Mouse (Mus musculus) gastrocnemius, postnatal 25 days (tissue): ENCODE measurements around the gene Gdf10. TPM values are rescaled to one million over a fixed set of nuclear protein-coding genes. Genes with fewer than 3 reads are reported as not detected.

Experiments
- DNase-seq: peaks from one replicate; pipeline ENCODE4 v3.0.0; 2022
- long read RNA-seq, 2 experiments: library from polyadenylated mRNA; stranded (forward); transcript quantifications; one replicate each; pipeline ENCODE4 v2.0.0; 2021
- total RNA-seq, 2 experiments: library from RNA; stranded (reverse); gene quantifications; 1 replicate in 1 of 2; 2 replicates in 1 of 2; pipeline ENCODE4 v1.2.3; 2021

Gene Gdf10
- 1 to 10 TPM; 2.0 to 3.9 TPM for total RNA-seq
- long read RNA-seq, experiment 1, full-length matches to known transcripts: 2 of 4 reads
- long read RNA-seq, experiment 1, partial matches to known transcripts: 2 of 4 reads
- long read RNA-seq, experiment 1, other reads (novel, unspliced or antisense): 0 of 4 reads
- long read RNA-seq, experiment 2, full-length matches to known transcripts: 3 of 6 reads
- long read RNA-seq, experiment 2, partial matches to known transcripts: 3 of 6 reads
- long read RNA-seq, experiment 2, other reads (novel, unspliced or antisense): 0 of 6 reads

- DNase-seq: peak; percentile 40
Observed at GRCm38 (mm10) chr14:33923168-33924070, at the start of gene Gdf10. Gene Gdf10, plus strand, starts transcription at chr14:33923587.

- DNase-seq: no peak
Observed at GRCm38 (mm10) chr14:33878826-33879225, 44.6 kb upstream of the Gdf10 start.

GRCm38 (mm10) chr14:33880236-33880635 lies 43.2 kb upstream of the Gdf10 start:
- DNase-seq: no peak

- no peak for DNase-seq
Observed at GRCm38 (mm10) chr14:33881471-33881870, 41.9 kb upstream of the Gdf10 start.

DNA sequence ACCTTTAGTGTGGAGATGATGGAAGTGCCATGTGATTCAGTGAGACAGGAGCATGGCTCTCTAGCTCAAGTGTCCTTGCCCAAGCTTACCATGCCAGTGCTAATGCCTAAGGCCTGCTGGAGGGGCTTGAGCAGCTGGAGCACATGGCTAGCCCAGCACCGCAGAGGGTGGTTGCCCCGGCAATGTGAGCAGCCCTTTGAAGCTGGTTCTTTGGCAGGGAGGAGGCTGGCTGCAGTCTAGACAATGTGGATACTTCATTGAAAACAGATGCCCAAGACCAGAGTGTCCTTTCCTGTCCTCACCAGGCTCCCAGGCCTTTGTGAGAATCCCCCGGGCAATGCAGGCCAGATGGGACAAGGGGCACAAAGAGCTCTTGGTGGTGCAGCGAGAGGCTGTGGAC lies 40.3 kb upstream of the Gdf10 start:
- DNase-seq: no peak

- no peak for DNase-seq
Observed at GRCm38 (mm10) chr14:33885466-33885865, 37.9 kb upstream of the Gdf10 start.

DNA sequence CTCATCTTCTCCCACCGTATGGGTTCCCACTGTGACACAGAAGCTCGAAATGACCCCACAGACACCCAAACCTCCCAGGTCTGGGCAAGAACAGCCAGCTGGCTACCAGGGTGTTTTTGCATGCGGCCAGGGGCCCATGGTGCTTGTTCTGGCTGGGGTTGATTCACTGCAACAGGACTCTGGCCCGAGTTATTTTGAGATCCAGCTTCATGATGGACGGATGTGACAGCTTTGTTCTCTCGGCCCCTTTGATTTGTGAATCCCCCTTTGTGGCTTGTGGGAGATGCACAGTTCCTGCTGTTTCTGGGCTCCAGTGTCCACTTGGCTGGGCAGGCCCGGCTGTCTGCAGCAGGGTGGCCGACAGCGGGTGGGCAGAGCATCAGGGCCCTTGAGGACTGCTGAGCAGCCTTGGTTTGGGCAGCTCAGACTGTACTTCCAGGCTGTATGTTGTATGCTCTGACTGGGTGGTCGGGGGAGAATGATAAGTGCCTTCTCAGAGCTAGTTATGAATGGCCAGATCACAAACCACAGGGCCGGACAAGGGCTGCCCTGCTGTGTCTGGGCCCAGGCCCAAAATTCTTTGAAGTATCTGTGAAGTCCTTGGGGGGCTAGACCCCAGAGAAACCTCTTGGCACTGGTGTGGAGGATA lies 34.9 kb upstream of the Gdf10 start:
- no peak for DNase-seq

GRCm38 (mm10) chr14:33889971-33890370 lies 33.4 kb upstream of the Gdf10 start:
- no peak for DNase-seq

DNA sequence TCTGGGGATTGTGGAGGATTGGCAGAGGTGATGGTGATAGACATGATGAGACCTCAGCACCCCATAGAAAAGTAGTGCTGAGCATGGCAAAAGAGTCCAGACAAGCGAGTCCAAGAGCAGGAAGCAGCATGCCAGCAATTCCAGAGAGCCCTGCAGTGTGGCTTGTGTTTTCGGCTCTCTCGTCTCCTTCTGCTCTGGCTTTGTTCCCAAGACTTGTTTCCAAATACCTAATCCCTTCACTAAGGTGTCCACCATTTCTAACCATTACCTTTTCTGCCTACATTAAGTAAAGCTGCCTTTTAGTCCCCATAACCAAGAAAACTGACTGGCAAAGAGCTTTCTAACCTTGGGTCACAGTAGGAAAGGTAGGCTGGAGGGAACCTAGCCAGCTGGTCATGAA lies 31.9 kb upstream of the Gdf10 start:
- DNase-seq: no peak

- no peak for DNase-seq
Observed at GRCm38 (mm10) chr14:33895777-33896176, 27.6 kb upstream of the Gdf10 start.

GRCm38 (mm10) chr14:33896628-33897300 lies 26.6 kb upstream of the Gdf10 start:
- DNase-seq: peak; percentile 21

DNA sequence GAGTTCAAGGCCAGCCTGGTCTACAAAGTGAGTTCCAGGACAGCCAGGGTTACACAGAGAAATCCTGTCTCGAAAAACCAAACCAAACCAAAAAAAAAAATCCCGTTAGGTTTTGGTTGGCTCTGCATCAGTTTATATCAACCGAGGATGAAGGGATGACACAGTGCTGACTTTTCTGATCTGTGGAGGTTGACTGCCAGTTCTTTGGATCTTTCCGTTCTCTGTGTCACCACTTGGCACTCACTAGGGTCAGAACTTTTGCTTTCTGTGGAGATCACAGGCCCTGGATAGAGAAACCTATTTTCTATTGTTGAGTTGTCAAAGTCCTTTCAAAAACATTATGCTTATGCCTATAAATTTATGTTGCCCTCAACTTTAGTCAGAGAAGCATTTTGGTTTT lies 20.6 kb upstream of the Gdf10 start:
- no peak for DNase-seq

GRCm38 (mm10) chr14:33903199-33903598 lies 20.2 kb upstream of the Gdf10 start:
- peak; percentile 28 for DNase-seq

GRCm38 (mm10) chr14:33904851-33905250 lies 18.5 kb upstream of the Gdf10 start:
- no peak for DNase-seq

DNA sequence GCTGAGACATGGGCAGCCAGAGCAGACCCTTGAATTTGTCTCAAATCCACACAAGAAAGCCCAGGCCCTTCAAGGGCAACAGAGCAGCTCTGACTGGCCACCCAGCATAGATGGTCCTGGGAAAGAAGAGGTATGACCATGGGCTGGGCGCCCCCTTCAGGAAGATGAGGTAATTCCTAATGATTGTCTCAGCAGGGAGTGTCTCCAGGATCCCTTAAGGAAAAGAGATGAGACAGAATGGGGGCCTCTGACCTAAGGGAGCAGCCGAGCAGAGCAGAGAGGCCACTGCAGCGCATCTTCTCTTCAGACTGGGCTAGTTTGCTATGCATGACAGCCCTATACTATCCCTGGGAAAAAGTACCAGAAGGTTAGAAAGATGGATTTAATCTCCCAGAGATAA lies 9.7 kb upstream of the Gdf10 start:
- peak; percentile 42 for DNase-seq

DNA sequence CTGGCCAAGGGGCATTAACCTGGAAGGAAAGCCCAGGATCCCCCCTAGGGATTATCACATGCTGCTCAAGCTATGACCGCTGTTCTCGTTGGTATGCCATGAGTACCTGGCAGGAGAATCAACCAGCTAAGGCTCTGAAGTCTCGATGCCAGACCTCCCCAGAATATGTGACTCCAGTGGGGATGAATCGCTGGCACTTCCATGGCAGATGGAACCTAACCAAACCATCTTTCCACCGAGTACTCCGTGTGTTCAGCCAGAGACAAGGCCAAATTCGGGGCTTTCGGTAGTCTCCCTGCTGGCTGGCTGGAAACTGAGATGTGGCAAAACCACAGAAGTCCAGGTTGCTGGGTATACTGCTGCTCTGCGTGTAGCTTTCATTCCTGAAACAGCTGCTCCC lies 9.2 kb upstream of the Gdf10 start:
- no peak for DNase-seq

DNA sequence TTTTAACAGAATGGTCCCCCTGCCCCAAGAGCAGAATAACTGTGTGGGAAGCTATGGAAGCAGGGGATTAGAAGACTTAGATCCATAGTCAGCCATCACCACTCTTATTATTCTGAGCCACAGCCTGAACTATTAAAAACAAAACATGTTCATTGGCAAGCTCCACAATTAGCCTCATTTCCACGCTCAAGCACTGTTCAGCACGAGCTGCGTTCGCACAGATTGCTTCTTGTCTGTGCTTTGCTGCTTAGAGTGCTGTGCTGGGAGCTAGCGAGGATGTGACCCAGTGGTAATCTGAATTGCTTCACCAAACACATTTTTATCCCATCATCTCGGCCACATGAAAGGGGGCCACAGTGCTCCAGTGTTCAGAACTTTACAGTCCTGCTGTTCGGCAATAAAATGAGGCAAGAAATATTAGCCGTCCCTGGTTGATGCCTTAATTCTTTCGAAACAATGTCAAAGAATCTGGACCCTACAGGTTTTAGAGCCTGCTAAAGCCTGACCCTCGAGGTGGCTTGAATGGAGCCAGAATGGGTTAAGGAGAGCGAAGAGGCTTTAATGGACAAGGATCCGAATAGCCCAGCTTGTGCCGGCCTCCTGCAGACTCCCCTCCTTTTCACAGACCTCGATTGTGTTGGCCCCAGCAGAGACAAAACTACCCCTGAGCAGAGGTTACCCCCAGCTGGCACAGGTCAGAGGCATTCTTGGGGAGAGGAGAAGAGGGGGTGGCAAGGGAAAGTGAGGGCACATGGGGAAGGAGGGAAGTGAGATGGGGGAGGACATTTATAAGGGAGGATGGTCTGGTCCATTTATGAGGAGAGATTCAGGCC lies 2.4 kb upstream of the Gdf10 start:
- no peak for DNase-seq

- no peak for DNase-seq
Observed at GRCm38 (mm10) chr14:33922771-33923167, 618 bp upstream of the Gdf10 start.

DNA sequence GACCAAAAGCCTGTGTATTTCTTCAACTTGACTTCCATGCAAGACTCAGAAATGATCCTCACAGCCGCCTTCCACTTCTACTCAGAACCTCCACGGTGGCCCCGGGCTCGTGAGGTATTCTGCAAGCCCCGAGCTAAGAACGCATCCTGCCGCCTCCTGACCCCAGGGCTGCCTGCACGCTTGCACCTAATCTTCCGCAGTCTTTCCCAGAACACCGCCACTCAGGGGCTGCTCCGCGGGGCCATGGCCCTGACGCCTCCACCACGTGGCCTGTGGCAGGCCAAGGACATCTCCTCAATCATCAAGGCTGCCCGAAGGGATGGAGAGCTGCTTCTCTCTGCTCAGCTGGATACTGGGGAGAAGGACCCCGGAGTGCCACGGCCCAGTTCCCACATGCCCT lies 8.5 kb downstream of the Gdf10 start:
- no peak for DNase-seq

- DNase-seq: no peak
Observed at GRCm38 (mm10) chr14:33932935-33933703, 9.7 kb downstream of the Gdf10 start.
